Mouse (Mus musculus): ENCODE measurements around the gene Trim29.

Gene Trim29

GRCm38 (mm10) chr9:43315320-43315950 is 4.8 kb downstream of the Trim29 start:
- DNase-seq (ENCODE audit: low spot score): no peak

GRCm38 (mm10) chr9:43316466-43316865 is 5.8 kb downstream of the Trim29 start:
- no peak for DNase-seq (ENCODE audit: low spot score)

GRCm38 (mm10) chr9:43318661-43319060 is 8.0 kb downstream of the Trim29 start:
- DNase-seq (ENCODE audit: low spot score): no peak

- no peak for DNase-seq (ENCODE audit: low spot score)
These were observed 11.3 kb downstream of the Trim29 start for GRCm38 (mm10) chr9:43321951-43322350.

GRCm38 (mm10) chr9:43322666-43323065 is 12.0 kb downstream of the Trim29 start:
- DNase-seq (ENCODE audit: low spot score): no peak

- DNase-seq (ENCODE audit: low spot score): no peak
These were observed 14.8 kb downstream of the Trim29 start for GRCm38 (mm10) chr9:43325486-43325885.

GRCm38 (mm10) chr9:43326015-43326631 is 15.5 kb downstream of the Trim29 start:
- DNase-seq (ENCODE audit: low spot score): no peak

- no peak for DNase-seq (ENCODE audit: low spot score)
These were observed 16.8 kb downstream of the Trim29 start for GRCm38 (mm10) chr9:43327182-43328129.

GRCm38 (mm10) chr9:43330426-43330825 is 19.8 kb downstream of the Trim29 start:
- DNase-seq (ENCODE audit: low spot score): no peak

- no peak for DNase-seq (ENCODE audit: low spot score)
These were observed 21.1 kb downstream of the Trim29 start for GRCm38 (mm10) chr9:43331476-43332471.

- DNase-seq (ENCODE audit: low spot score): no peak
These were observed 23.8 kb downstream of the Trim29 start for GRCm38 (mm10) chr9:43334476-43334875.

GRCm38 (mm10) chr9:43337636-43338035 is 27.0 kb downstream of the Trim29 start:
- DNase-seq (ENCODE audit: low spot score): no peak

- DNase-seq (ENCODE audit: low spot score): no peak
These were observed 27.4 kb downstream of the Trim29 start for GRCm38 (mm10) chr9:43338067-43338466.

GRCm38 (mm10) chr9:43339614-43340020 is 29.0 kb downstream of the Trim29 start:
- DNase-seq (ENCODE audit: low spot score): peak; percentile 51

GRCm38 (mm10) chr9:43350089-43350488 is 39.4 kb downstream of the Trim29 start:
- no peak for DNase-seq (ENCODE audit: low spot score)

GRCm38 (mm10) chr9:43351015-43351414 is 40.4 kb downstream of the Trim29 start:
- no peak for DNase-seq (ENCODE audit: low spot score)

GRCm38 (mm10) chr9:43357011-43357410 is 46.4 kb downstream of the Trim29 start:
- no peak for DNase-seq (ENCODE audit: low spot score)

GRCm38 (mm10) chr9:43358591-43359323 is 48.1 kb downstream of the Trim29 start:
- no peak for DNase-seq (ENCODE audit: low spot score)

- DNase-seq (ENCODE audit: low spot score): no peak
These were observed 58.1 kb downstream of the Trim29 start for GRCm38 (mm10) chr9:43368781-43369180.

- DNase-seq (ENCODE audit: low spot score): no peak
These were observed 73.2 kb downstream of the Trim29 start for GRCm38 (mm10) chr9:43383871-43384270.

- DNase-seq (ENCODE audit: low spot score): no peak
These were observed 73.8 kb downstream of the Trim29 start for GRCm38 (mm10) chr9:43384400-43384799.

Data from MN1 (cell line).